Mouse (Mus musculus): ENCODE measurements around the gene Coa4.

- no peak for TF ChIP-seq POLR2A (IDR thresholded peaks at IDR 0.05; ENCODE audit: insufficient read depth, low read depth, low read length)
- no peak for TF ChIP-seq CTCF (IDR thresholded peaks at IDR 0.05; ENCODE audit: insufficient read depth, low read depth, low read length)
Measured at GRCm38 (mm10) chr7:100550338-100551007, 13.6 kb downstream of the Coa4 start.
